Mouse (Mus musculus): ENCODE results near the gene Fermt3.

Fermt3 gene

GRCm38 (mm10) chr19:7039088-7039720 lies 19.9 kb upstream of the Fermt3 start:
- peak; percentile 56 to 61 for DNase-seq (ENCODE audit: low spot score in 2 of 2)

GRCm38 (mm10) chr19:7034006-7034405 lies 14.7 kb upstream of the Fermt3 start:
- DNase-seq (ENCODE audit: low spot score in 2 of 2), result no peak

- peak in 1 of 2 experiments; percentile 59 for DNase-seq (ENCODE audit: low spot score in 2 of 2)
These were observed 10.3 kb upstream of the Fermt3 start for GRCm38 (mm10) chr19:7029531-7029930.

GRCm38 (mm10) chr19:7020224-7020641 lies 964 bp upstream of the Fermt3 start:
- DNase-seq (ENCODE audit: low spot score in 2 of 2), result no peak

- no peak for DNase-seq (ENCODE audit: low spot score in 2 of 2)
These were observed 723 bp downstream of the Fermt3 start for GRCm38 (mm10) chr19:7018546-7018945.

- DNase-seq (ENCODE audit: low spot score in 2 of 2), result no peak
These were observed 1.5 kb downstream of the Fermt3 start for GRCm38 (mm10) chr19:7017541-7018457.

- no peak for DNase-seq (ENCODE audit: low spot score in 2 of 2)
These were observed 4.7 kb downstream of the Fermt3 start for GRCm38 (mm10) chr19:7014481-7015135.

- DNase-seq (ENCODE audit: low spot score in 2 of 2), result no peak
These were observed 5.3 kb downstream of the Fermt3 start for GRCm38 (mm10) chr19:7013984-7014383.

GRCm38 (mm10) chr19:7012426-7012825 lies 6.8 kb downstream of the Fermt3 start:
- DNase-seq (ENCODE audit: low spot score in 2 of 2), result no peak

- no peak for DNase-seq (ENCODE audit: low spot score in 2 of 2)
These were observed 12.2 kb downstream of the Fermt3 start for GRCm38 (mm10) chr19:7006892-7007593.

- no peak for DNase-seq (ENCODE audit: low spot score in 2 of 2)
These were observed 19.8 kb downstream of the Fermt3 start for GRCm38 (mm10) chr19:6999360-7000063.

GRCm38 (mm10) chr19:6997721-6998290 lies 21.5 kb downstream of the Fermt3 start:
- no peak for DNase-seq (ENCODE audit: low spot score in 2 of 2)

GRCm38 (mm10) chr19:6996006-6996405 lies 23.3 kb downstream of the Fermt3 start, which contains the start of the genes Nudt22 and Trpt1:
Gene Nudt22, minus strand, starts transcription at chr19:6996117.
Gene Trpt1, plus strand, starts transcription at chr19:6996131.
- peak; percentile 69 to 79 for DNase-seq (ENCODE audit: low spot score in 2 of 2)

- DNase-seq (ENCODE audit: low spot score in 2 of 2), result no peak
These were observed 23.8 kb downstream of the Fermt3 start for GRCm38 (mm10) chr19:6995255-6995991.

- no peak for DNase-seq (ENCODE audit: low spot score in 2 of 2)
These were observed 24.8 kb downstream of the Fermt3 start for GRCm38 (mm10) chr19:6994489-6994888.

GRCm38 (mm10) chr19:6994002-6994401 lies 25.3 kb downstream of the Fermt3 start:
- no peak for DNase-seq (ENCODE audit: low spot score in 2 of 2)

GRCm38 (mm10) chr19:6993011-6993770 lies 26.1 kb downstream of the Fermt3 start:
- peak in 1 of 2 experiments; percentile 7 for DNase-seq (ENCODE audit: low spot score in 2 of 2)

- peak; percentile 94 to 95 for DNase-seq (ENCODE audit: low spot score in 2 of 2)
These were observed 27.0 kb downstream of the Fermt3 start, which contains the start of gene Dnajc4 for GRCm38 (mm10) chr19:6992011-6992858. Gene Dnajc4, minus strand, starts transcription at chr19:6992572.

Measured in frontal cortex, postnatal 10 days (tissue).